Mouse (Mus musculus) T-helper 1 cell (primary cell): ENCODE measurements around the gene Rhobtb1.

ENCODE experiments used
- in situ Hi-C: fragments of 300-600 bp; cut with MboI, MseI; formaldehyde crosslinking; loops from one replicate; pipeline ENCODE4 v1.15.1; 2025; ENCODE audit warnings: high pct_unique_total_duplicates

Gene Rhobtb1

GRCm38 (mm10) chr10:69323986-69324385 lies 172.8 kb downstream of the Rhobtb1 start:
- in situ Hi-C loops, result no loop called here

GRCm38 (mm10) chr10:69324816-69325215 lies 173.6 kb downstream of the Rhobtb1 start:
- in situ Hi-C loops, result no loop called here

- in situ Hi-C loops, result no loop called here
Observed at GRCm38 (mm10) chr10:69326433-69326832, 175.2 kb downstream of the Rhobtb1 start.

- in situ Hi-C loops, result no loop called here
Observed at GRCm38 (mm10) chr10:69327362-69327761, 176.1 kb downstream of the Rhobtb1 start.

GRCm38 (mm10) chr10:69328029-69328655 lies 176.9 kb downstream of the Rhobtb1 start:
- in situ Hi-C loops, result no loop called here

DNA sequence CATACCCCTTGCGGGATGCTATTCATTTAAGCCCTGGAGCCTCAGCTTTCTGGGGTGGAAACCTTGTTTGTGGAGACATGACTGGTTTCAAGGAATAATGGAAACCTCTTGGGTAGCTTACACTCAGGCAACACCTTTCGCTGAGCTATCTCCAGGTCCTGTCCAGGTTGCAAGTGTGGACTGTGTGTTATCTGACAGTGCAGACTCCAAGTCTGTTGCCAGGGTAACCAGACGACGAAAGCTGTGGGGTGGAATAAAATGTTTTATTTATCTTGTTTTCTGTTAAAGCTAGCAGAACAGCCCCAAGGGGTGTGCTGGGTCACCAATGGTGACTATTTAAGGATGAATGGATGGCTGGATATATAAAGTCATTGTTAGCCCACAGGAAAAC lies 177.4 kb downstream of the Rhobtb1 start:
- in situ Hi-C loops, result no loop called here

DNA sequence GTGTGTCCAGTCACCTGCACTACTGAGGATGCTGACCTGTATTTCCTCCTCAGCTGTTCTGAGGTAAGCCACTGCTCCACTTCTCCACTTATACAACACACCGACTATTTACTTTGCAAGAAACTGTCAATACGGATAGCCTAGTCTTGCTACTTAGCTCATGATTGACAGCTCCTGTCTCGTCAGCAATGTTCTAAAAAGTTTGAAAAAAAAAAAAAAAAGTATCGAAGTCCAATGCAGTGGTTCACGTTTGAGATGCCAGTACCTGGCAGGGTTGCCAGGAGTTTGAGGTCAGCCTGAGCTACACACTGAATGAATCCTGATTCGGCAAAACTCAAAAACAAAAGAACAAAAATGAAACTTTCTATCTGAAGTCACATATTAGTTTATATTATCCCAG lies 180.0 kb downstream of the Rhobtb1 start:
- in situ Hi-C loops, result no loop called here

DNA sequence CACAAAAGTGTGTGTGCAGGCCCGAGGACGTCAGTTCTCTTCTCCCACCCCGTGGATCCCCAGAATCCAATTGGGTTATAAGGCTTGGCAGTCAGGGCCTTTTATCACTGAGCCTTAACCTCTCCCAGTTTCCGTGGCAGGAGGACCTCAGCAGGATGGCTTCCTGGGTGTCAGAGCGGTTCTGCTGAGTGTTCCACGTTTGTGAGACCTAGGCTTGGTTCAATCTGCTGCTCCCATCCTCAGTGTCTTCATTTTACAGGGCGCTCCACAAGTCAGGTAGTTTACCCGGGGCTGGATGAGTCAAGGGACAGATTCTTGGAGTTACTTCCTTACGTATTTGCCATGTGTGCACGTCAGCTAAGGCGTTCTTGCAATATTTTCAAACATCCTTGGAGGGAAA lies 182.0 kb downstream of the Rhobtb1 start:
- in situ Hi-C loops, result no loop called here

DNA sequence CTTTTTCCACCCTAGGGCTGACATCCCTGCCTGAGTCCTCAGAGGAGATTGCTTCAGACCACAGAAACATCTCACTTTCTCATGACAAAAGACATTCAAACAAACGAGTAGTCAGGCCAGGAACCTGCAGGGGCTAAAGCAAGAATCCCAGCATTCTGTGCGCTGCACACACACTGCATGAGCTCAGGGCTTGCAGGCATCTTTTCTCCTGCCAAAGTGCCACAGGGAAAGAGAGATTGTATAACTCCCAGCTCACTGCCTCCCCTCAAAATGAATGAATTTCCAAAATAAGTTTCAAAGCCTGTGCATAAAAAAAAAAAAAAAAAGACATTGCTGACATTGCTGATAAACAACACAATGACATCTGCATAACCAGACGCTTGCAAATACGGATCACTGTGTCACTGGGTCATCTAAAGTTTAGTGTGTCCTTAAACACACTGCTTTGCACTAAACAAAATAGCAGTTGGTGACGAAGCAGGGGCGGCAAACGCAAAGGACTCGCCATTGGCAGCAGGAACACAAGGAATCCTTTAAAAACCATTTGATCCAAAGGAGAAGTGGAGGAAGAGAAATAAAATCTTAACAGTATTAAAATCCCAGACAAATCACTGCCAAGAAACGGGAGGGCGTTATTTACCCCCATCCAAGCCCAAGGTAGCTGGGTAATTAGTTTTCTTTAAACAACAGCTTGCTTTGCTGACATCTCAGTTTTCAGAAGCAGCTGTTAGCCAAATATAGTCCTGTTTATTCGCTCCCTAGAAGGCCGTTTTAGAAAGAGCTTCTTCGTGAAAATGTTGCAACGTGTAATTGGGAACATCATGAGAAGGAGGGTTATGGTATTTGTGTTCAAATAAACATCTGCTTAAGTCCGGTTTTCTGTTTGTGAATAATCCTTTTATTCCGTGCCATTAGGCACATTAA lies 183.3 kb downstream of the Rhobtb1 start:
- in situ Hi-C loops, result no loop called here

- in situ Hi-C loops, result no loop called here
Observed at GRCm38 (mm10) chr10:69335195-69335536, 183.9 kb downstream of the Rhobtb1 start.

- in situ Hi-C loops, result no loop called here
Observed at GRCm38 (mm10) chr10:69335611-69336010, 184.4 kb downstream of the Rhobtb1 start.

GRCm38 (mm10) chr10:69336219-69336618 lies 185.0 kb downstream of the Rhobtb1 start:
- in situ Hi-C loops, result no loop called here

DNA sequence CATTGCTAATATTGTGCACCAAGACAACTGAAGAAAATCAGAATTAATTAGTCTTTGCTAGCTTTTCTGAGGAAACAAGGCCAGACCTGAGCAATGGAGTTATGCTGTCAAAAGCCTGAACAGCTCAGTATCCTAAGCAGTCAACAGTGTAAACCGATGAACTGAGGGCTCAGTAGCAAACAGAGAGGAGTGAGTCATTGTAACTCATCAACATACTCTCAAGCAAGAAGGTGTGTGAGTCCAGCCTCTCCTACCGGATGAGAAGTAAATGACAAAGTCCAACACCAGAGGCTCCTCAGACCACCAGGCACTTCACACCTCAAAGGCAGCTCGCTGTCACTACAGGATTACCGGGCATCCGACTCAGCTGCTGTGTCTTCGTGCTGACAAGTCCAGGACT lies 188.8 kb downstream of the Rhobtb1 start:
- in situ Hi-C loops, result no loop called here
